Comparison of ENCODE assay signal across 9 mouse cellular contexts in genomic region chr10:30089406-30089805, GRCm38 (mm10).
DNase-seq lines count a peak whose midpoint lies in the region; ATAC-seq lines count a peak whose summit lies in the region.
"Had no signal": no experiment of that assay in that cellular context is flagged by ENCODE, and none has a peak within 500 bp of the region (broad histone marks: within the 10 kb centered on the region; RNA-seq: fewer than 3 reads in every experiment).

No protein-coding gene starts in this region.

- H3K9ac ChIP-seq in hindbrain, embryonic 14.5 days, result no peak overlapping the region
- no peak overlapping the region for H3K9ac ChIP-seq in hindbrain, embryonic 12.5 days
- no peak overlapping the region for H3K9ac ChIP-seq in midbrain, embryonic 13.5 days (replicated peaks)

- H3K27me3 ChIP-seq in hindbrain, embryonic 14.5 days (ENCODE audit: control insufficient read depth, insufficient read depth, low read length), result no peaks in the 10 kb centered on the region
- H3K27me3 ChIP-seq in hindbrain, embryonic 12.5 days, result no peaks in the 10 kb centered on the region
- no peaks in the 10 kb centered on the region for H3K27me3 ChIP-seq in midbrain, embryonic 13.5 days

- no peak overlapping the region for H3K4me2 ChIP-seq in hindbrain, embryonic 14.5 days (replicated peaks)
- H3K4me2 ChIP-seq in hindbrain, embryonic 12.5 days (replicated peaks), result no peak overlapping the region
- no peak overlapping the region for H3K4me2 ChIP-seq in midbrain, embryonic 13.5 days (replicated peaks)

- H3K36me3 ChIP-seq in hindbrain, embryonic 14.5 days (replicated peaks; ENCODE audit: control insufficient read depth, insufficient read depth), result no peaks in the 10 kb centered on the region
- H3K36me3 ChIP-seq in hindbrain, embryonic 12.5 days, result no peaks in the 10 kb centered on the region
- H3K36me3 ChIP-seq in midbrain, embryonic 13.5 days, result no peaks in the 10 kb centered on the region
- H3K36me3 ChIP-seq: G1E had no signal

- peak; percentile 60; the same call in 1 of the 2 replicates for ATAC-seq in hindbrain, embryonic 14.5 days (ENCODE audit: low FRiP score)
- ATAC-seq in hindbrain, embryonic 12.5 days (ENCODE audit: low FRiP score), result no peak
- peak; percentile 70 for ATAC-seq in midbrain, embryonic 13.5 days
- ATAC-seq in erythroblast, adult 5-6 weeks (replicated peaks; ENCODE audit: low FRiP score, poor library complexity, severe bottlenecking), result no peak

- no peak overlapping the region for H3K4me3 ChIP-seq in hindbrain, embryonic 14.5 days (replicated peaks; ENCODE audit: low read length)
- H3K4me3 ChIP-seq in hindbrain, embryonic 12.5 days, result no peak overlapping the region
- no peak overlapping the region for H3K4me3 ChIP-seq in midbrain, embryonic 13.5 days (replicated peaks)

- H3K4me1 ChIP-seq in hindbrain, embryonic 14.5 days (replicated peaks; ENCODE audit: control insufficient read depth, insufficient read depth, low read length), result no peaks in the 10 kb centered on the region
- H3K4me1 ChIP-seq in hindbrain, embryonic 12.5 days, result no peaks in the 10 kb centered on the region
- H3K4me1 ChIP-seq in midbrain, embryonic 13.5 days (replicated peaks), result no peaks in the 10 kb centered on the region

- H3K9me3 ChIP-seq in hindbrain, embryonic 14.5 days (ENCODE audit: control insufficient read depth, low read length), result no peaks in the 10 kb centered on the region
- H3K9me3 ChIP-seq in hindbrain, embryonic 12.5 days (replicated peaks), result no peaks in the 10 kb centered on the region
- H3K9me3 ChIP-seq in midbrain, embryonic 13.5 days, result no peaks in the 10 kb centered on the region
- H3K9me3 ChIP-seq: G1E had no signal

- no peak overlapping the region for H3K27ac ChIP-seq in hindbrain, embryonic 14.5 days
- H3K27ac ChIP-seq in hindbrain, embryonic 12.5 days, result no peak overlapping the region
- H3K27ac ChIP-seq in midbrain, embryonic 13.5 days, result no peak overlapping the region

- no peak for DNase-seq in hindbrain, embryonic 14.5 days (ENCODE audit: low spot score)
- DNase-seq in adrenal gland, adult 8-10 months, result peak; percentile 16
- peak; percentile 13 for DNase-seq in gastrocnemius, postnatal 25 days
- peak; percentile 3 for DNase-seq in kidney, postnatal 36 days
- no peak for DNase-seq in cerebellum, adult 11 months

- 62% methylated on average over 7 of the region's 7 CpGs for WGBS in hindbrain, embryonic 14.5 days
- 61% methylated on average over 7 of the region's 7 CpGs for WGBS in hindbrain, embryonic 12.5 days
- WGBS in midbrain, embryonic 13.5 days, result 48% methylated on average over 7 of the region's 7 CpGs

Comparison
In these comparisons a context has a peak if more than half of its experiments do, and no peak if none do; other contexts are left out.
1. ATAC-seq: peak in hindbrain, embryonic 14.5 days (single experiment) and midbrain, embryonic 13.5 days (single experiment); none in hindbrain, embryonic 12.5 days (single experiment) and erythroblast, adult 5-6 weeks (single experiment).
2. DNase-seq: peak in adrenal gland, adult 8-10 months (single experiment), gastrocnemius, postnatal 25 days (single experiment) and kidney, postnatal 36 days (2 of 2); none in hindbrain, embryonic 14.5 days (single experiment) and cerebellum, adult 11 months (single experiment).